Mouse (Mus musculus) cerebellum, adult 8-10 months (tissue): Measurements from ENCODE around the gene Kif18a.

ENCODE experiments used
- DNase-seq: peaks from one replicate; pipeline ENCODE4 v3.0.0; 2022

The Kif18a gene

GRCm38 (mm10) chr2:109280600-109281340 is at the start of gene Kif18a, which contains the start of gene Mettl15:
TSS of gene Kif18a (plus strand) at chr2:109280738.
TSS of gene Mettl15 (minus strand) at chr2:109280748.
- DNase-seq: peak; percentile 91

GRCm38 (mm10) chr2:109233876-109234275 is 46.7 kb upstream of the Kif18a start:
- no peak for DNase-seq

- no peak for DNase-seq
These were observed 44.8 kb upstream of the Kif18a start for GRCm38 (mm10) chr2:109235741-109236140.

GRCm38 (mm10) chr2:109241947-109242346 is 38.6 kb upstream of the Kif18a start:
- DNase-seq: no peak

GRCm38 (mm10) chr2:109262779-109263178 is 17.8 kb upstream of the Kif18a start:
- DNase-seq: no peak

- DNase-seq: no peak
These were observed 7.4 kb upstream of the Kif18a start for GRCm38 (mm10) chr2:109273098-109273497.

GRCm38 (mm10) chr2:109277593-109277992 is 2.9 kb upstream of the Kif18a start:
- DNase-seq: peak; percentile 28

GRCm38 (mm10) chr2:109278036-109278435 is 2.5 kb upstream of the Kif18a start:
- DNase-seq: peak; percentile 23

GRCm38 (mm10) chr2:109280272-109280599 is 302 bp upstream of the Kif18a start:
- DNase-seq: no peak

- DNase-seq: no peak
These were observed 778 bp downstream of the Kif18a start for GRCm38 (mm10) chr2:109281341-109281690.

- DNase-seq: no peak
These were observed 3.6 kb downstream of the Kif18a start for GRCm38 (mm10) chr2:109284121-109284520.

- DNase-seq: no peak
These were observed 8.8 kb downstream of the Kif18a start for GRCm38 (mm10) chr2:109289327-109289726.

GRCm38 (mm10) chr2:109296264-109296663 is 15.7 kb downstream of the Kif18a start:
- DNase-seq: no peak

- no peak for DNase-seq
These were observed 17.6 kb downstream of the Kif18a start for GRCm38 (mm10) chr2:109298160-109298559.

GRCm38 (mm10) chr2:109302234-109302633 is 21.7 kb downstream of the Kif18a start:
- peak; percentile 46 for DNase-seq

GRCm38 (mm10) chr2:109303638-109304037 is 23.1 kb downstream of the Kif18a start:
- no peak for DNase-seq

- DNase-seq: no peak
These were observed 30.8 kb downstream of the Kif18a start for GRCm38 (mm10) chr2:109311369-109311768.

GRCm38 (mm10) chr2:109331807-109332206 is 51.3 kb downstream of the Kif18a start:
- DNase-seq: no peak

GRCm38 (mm10) chr2:109334237-109334636 is 53.7 kb downstream of the Kif18a start:
- DNase-seq: no peak

- no peak for DNase-seq
These were observed 55.2 kb downstream of the Kif18a start for GRCm38 (mm10) chr2:109335765-109336164.

GRCm38 (mm10) chr2:109345386-109345785 is 64.8 kb downstream of the Kif18a start:
- no peak for DNase-seq

GRCm38 (mm10) chr2:109348742-109349141 is 68.2 kb downstream of the Kif18a start:
- DNase-seq: no peak

GRCm38 (mm10) chr2:109358456-109359141 is 78.1 kb downstream of the Kif18a start:
- no peak for DNase-seq

- DNase-seq: no peak
These were observed 85.4 kb downstream of the Kif18a start for GRCm38 (mm10) chr2:109365962-109366361.

GRCm38 (mm10) chr2:109374881-109375280 is 94.3 kb downstream of the Kif18a start:
- DNase-seq: no peak
